Mouse (Mus musculus) olfactory bulb, adult 2 months (tissue): ENCODE data around the gene Gm3417. TPM values are rescaled to one million over a fixed set of nuclear protein-coding genes. Genes with fewer than 3 reads are reported as not detected.

ENCODE experiments used
- H3K27ac ChIP-seq: fragments of 200-500 bp; 2 replicates; pipeline ENCODE4 v1.5.1; 2012; ENCODE audit warnings: low read depth, low read length; ENCODE audit not compliant: insufficient read depth
- H3K4me1 ChIP-seq: fragments of 200-500 bp; 2 replicates; pipeline ENCODE4 v1.6.1; 2012; ENCODE audit warnings: low read length; ENCODE audit not compliant: control insufficient read depth, insufficient read depth
- H3K4me3 ChIP-seq: fragments of 200-500 bp; 2 replicates; pipeline ENCODE4 v1.5.1; 2012; ENCODE audit warnings: mild to moderate bottlenecking, low read depth, low read length, moderate library complexity; ENCODE audit not compliant: insufficient read depth
- CTCF ChIP-seq: fragments of 200-500 bp; IDR thresholded peaks from 2 replicates; pipeline ENCODE4 v1.5.1; 2012; ENCODE audit warnings: low read depth, mild to moderate bottlenecking, low read length, moderate library complexity; ENCODE audit not compliant: insufficient read depth
- POLR2A ChIP-seq: fragments of 200-500 bp; IDR thresholded peaks from 2 replicates; pipeline ENCODE4 v1.6.1; 2012; ENCODE audit warnings: mild to moderate bottlenecking, low read depth, low read length, moderate library complexity; ENCODE audit not compliant: insufficient read depth
- WGBS: fragments of 180-500 bp; shearing (Covaris S2); methylation state at CpG from one replicate; pipeline ENCODE4 v1.1.7; 2018; 5-methylcytosine and 5-hydroxymethylcytosine counted together
- polyA plus RNA-seq: library from polyadenylated mRNA; stranded (reverse); fragments of >200 nt; gene quantifications from 2 replicates; pipeline ENCODE4 v1.2.4, GENCODE M21; 2012; ENCODE audit warnings: low replicate concordance; ENCODE audit not compliant: missing spikeins, insufficient read depth, insufficient read length

The Gm3417 gene
- polyA plus RNA-seq, 1 experiment, result not detected

DNA sequence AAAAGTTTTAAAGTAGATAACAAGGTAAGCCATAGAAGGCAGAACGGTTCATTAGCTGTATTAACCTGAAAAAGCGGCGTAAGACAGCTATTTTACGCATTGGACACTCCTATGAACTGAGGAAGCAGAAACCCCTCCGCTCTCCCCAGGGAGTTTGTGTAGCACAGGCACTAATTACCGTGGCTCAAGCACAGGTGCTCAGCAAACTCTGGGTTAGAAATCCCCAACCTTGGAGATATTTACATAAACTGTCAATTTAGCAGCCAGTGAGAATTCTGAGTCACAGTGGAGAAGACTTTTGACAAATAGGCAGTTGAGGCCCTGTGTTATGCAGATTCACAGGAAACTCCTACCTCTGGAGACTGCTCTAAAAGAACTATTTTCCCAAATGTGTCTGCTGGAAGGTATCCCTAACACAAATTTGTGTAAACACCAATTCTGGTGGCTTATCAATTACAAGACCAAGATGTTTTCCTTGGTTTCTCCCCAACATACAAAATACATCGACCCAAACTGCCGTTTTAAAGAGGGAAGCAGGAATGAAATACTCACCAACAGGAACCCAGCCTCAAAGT lies 50.9 kb downstream of the Gm3417 start:
- Histone ChIP-seq H3K4me1 (no peaks in the 10 kb centered on the region), H3K27ac (no peak overlapping the region), H3K4me3 (no peak overlapping the region)
- TF ChIP-seq CTCF, result no peak
- TF ChIP-seq POLR2A, result no peak
- 79% methylated on average over 8 of the region's 8 CpGs for WGBS

DNA sequence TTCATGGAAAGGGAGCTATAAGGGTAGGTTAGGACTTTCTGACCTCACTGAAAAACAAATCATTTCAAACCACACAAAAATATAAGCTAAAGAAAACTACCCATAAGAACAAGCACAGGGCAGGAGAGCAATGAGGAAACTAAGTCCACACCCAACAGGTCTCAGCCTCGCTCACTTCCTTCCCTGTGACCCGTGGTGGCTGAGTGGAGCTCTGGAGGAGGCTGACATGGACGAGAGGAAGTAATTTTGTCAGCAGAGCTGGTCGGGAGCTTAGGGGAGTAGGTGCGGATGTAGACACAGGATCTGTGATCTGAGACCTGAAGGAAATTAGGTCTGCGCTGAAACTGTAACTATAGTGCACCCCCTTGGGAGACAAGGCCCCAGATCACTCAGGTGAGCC lies 57.0 kb downstream of the Gm3417 start:
- TF ChIP-seq POLR2A, result no peak
- no peak for TF ChIP-seq CTCF
- Histone ChIP-seq H3K4me1 (no peaks in the 10 kb centered on the region), H3K27ac (no peak overlapping the region), H3K4me3 (no peak overlapping the region)
- 73% methylated on average over 6 of the region's 6 CpGs for WGBS

DNA sequence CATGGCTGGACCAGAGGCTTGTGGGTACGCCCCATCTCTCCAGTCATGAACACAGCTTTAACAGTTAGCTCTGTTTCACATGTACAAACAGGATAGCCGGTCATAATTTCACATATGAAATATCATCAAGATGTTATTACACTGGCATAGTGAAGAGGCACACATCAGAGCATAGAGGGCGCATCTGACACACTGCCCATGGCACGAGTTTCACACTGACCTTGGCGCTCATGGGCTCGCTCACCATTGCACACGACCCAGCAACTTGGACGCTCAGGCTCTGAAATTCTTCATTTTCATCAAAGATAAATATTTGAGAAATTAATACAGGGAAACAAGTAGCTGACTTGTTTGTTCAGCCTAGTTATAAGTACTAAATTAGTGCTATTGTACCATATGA lies 60.7 kb downstream of the Gm3417 start:
- WGBS, result 88% methylated on average over 8 of the region's 8 CpGs
- TF ChIP-seq POLR2A, result no peak
- TF ChIP-seq CTCF, result no peak
- H3K4me3 ChIP-seq, result no peak overlapping the region
- H3K27ac ChIP-seq, result no peak overlapping the region
- H3K4me1 ChIP-seq, result no peaks in the 10 kb centered on the region

DNA sequence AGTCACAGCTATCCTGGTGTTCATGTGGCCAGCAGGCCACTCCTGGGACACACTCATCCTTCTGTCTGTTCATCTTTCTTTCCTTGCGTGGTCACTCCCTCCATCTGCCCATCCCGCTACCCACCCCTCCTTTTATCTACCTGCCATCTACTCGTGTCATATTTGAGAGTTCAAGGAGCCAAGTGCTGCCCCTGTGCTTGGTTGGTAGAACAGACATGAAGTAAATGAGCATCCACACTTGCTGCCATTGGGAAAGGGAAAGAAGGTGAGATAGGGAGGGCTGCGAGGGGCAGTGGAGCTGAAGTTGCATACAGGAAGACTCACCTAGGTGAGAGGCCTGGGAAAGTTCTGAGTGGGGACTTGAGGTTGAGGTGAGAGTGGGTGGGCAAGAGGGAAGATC lies 64.2 kb downstream of the Gm3417 start:
- WGBS, result 93% methylated on average over 4 of the region's 4 CpGs
- no peak overlapping the region for H3K4me3 ChIP-seq
- H3K4me1 ChIP-seq, result no peaks in the 10 kb centered on the region
- H3K27ac ChIP-seq, result no peak overlapping the region
- no peak for TF ChIP-seq POLR2A
- no peak for TF ChIP-seq CTCF

Other genes starting within 250 kb of the Gm3417 start
- gene Wdr27, start 35.6 kb downstream of the Gm3417 start, polyA plus RNA-seq, result not detected in 2 replicates
- not detected in 2 replicates for gene 1600012H06Rik, start 35.6 kb downstream of the Gm3417 start, polyA plus RNA-seq
- not detected in 2 replicates for gene Phf10, start 17.5 kb downstream of the Gm3417 start, polyA plus RNA-seq
- not detected in 2 replicates for gene 9030025P20Rik, start 322 bp downstream of the Gm3417 start, polyA plus RNA-seq
- gene Gm3435, start 31.4 kb upstream of the Gm3417 start, polyA plus RNA-seq, result not detected in 2 replicates
- gene Ermard, start 62.4 kb upstream of the Gm3417 start, polyA plus RNA-seq, result not detected in 2 replicates
- gene Tcte3, start 62.7 kb upstream of the Gm3417 start, polyA plus RNA-seq, result not detected in 2 replicates
- gene Gm3448, start 62.7 kb upstream of the Gm3417 start, polyA plus RNA-seq, result not detected in 2 replicates